Mouse (Mus musculus): Measurements from ENCODE around the gene B3galt6. TPM values are rescaled to one million over a fixed set of nuclear protein-coding genes. Genes with fewer than 3 reads are reported as not detected.
A peak's percentile ranks its signal among the peaks of the same experiment; 100 is the strongest.

Gene B3galt6
- polyA plus RNA-seq, 1 experiment from 2014 or later = 12.0 TPM

GRCm38 (mm10) chr4:156004109-156004508, 11.7 kb upstream of the B3galt6 start:
- Histone ChIP-seq H3K27ac (ENCODE audit: low read length) (no peak overlapping the region), H3K27me3 (replicated peaks; ENCODE audit: control insufficient read depth, insufficient read depth, low read length) (no peaks in the 10 kb centered on the region), H3K4me3 (ENCODE audit: low read length) (no peak overlapping the region), H3K9me3 (ENCODE audit: control insufficient read depth, low read length) (no peaks in the 10 kb centered on the region), H3K4me1 (ENCODE audit: control insufficient read depth, insufficient read depth, low read length) (no peaks in the 10 kb centered on the region), H3K36me3 (ENCODE audit: control insufficient read depth, insufficient read depth, low read length) (peaks cover 29% of the 10 kb centered on the region), H3K9ac (ENCODE audit: low read depth, low read length) (no peak overlapping the region), H3K4me2 (ENCODE audit: low read depth, low read length) (no peak overlapping the region)
- no peak for ATAC-seq
- 94% methylated on average over 3 of the region's 3 CpGs for WGBS

GRCm38 (mm10) chr4:155993606-155994005, 1.2 kb upstream of the B3galt6 start:
- Histone ChIP-seq H3K9me3 (ENCODE audit: control insufficient read depth, low read length) (no peaks in the 10 kb centered on the region), H3K27ac (ENCODE audit: low read length) (peak overlapping the region; percentile 96), H3K9ac (ENCODE audit: low read depth, low read length) (peak overlapping the region; percentile 91), H3K4me3 (ENCODE audit: low read length) (peak overlapping the region; percentile 89), H3K27me3 (replicated peaks; ENCODE audit: control insufficient read depth, insufficient read depth, low read length) (no peaks in the 10 kb centered on the region), H3K4me2 (ENCODE audit: low read depth, low read length) (peak overlapping the region; percentile 55), H3K4me1 (ENCODE audit: control insufficient read depth, insufficient read depth, low read length) (peaks cover 16% of the 10 kb centered on the region), H3K36me3 (ENCODE audit: control insufficient read depth, insufficient read depth, low read length) (peaks cover 13% of the 10 kb centered on the region)
- 5% methylated on average over 15 of the region's 15 CpGs for WGBS
- ATAC-seq = no peak

- peak; percentile 85 for ATAC-seq
- H3K27ac ChIP-seq (ENCODE audit: low read length) = peak overlapping the region; percentile 96
- H3K4me3 ChIP-seq (ENCODE audit: low read length) = peak overlapping the region; percentile 89
- under 1% methylated on average over 70 of the region's 70 CpGs for WGBS
- H3K36me3 ChIP-seq (ENCODE audit: control insufficient read depth, insufficient read depth, low read length) = peaks cover 13% of the 10 kb centered on the region
- no peaks in the 10 kb centered on the region for H3K9me3 ChIP-seq (ENCODE audit: control insufficient read depth, low read length)
- H3K4me2 ChIP-seq (ENCODE audit: low read depth, low read length) = peak overlapping the region; percentile 55; the same call in 1 of the 2 replicates
- peaks cover 16% of the 10 kb centered on the region for H3K4me1 ChIP-seq (ENCODE audit: control insufficient read depth, insufficient read depth, low read length)
- peak overlapping the region; percentile 91 for H3K9ac ChIP-seq (ENCODE audit: low read depth, low read length)
- H3K27me3 ChIP-seq (replicated peaks; ENCODE audit: control insufficient read depth, insufficient read depth, low read length) = no peaks in the 10 kb centered on the region
Observed at GRCm38 (mm10) chr4:155992906-155993547, 578 bp upstream of the B3galt6 start.

- H3K9me3 ChIP-seq (ENCODE audit: control insufficient read depth, low read length) = no peaks in the 10 kb centered on the region
- H3K27ac ChIP-seq (ENCODE audit: low read length) = peak overlapping the region; percentile 95
- peaks cover 6% of the 10 kb centered on the region for H3K36me3 ChIP-seq (ENCODE audit: control insufficient read depth, insufficient read depth, low read length)
- peak; percentile 22 for ATAC-seq
- no peaks in the 10 kb centered on the region for H3K27me3 ChIP-seq (replicated peaks; ENCODE audit: control insufficient read depth, insufficient read depth, low read length)
- peak overlapping the region; percentile 67 for H3K4me3 ChIP-seq (ENCODE audit: low read length)
- peaks cover 16% of the 10 kb centered on the region for H3K4me1 ChIP-seq (ENCODE audit: control insufficient read depth, insufficient read depth, low read length)
- 19% methylated on average over 37 of the region's 37 CpGs for WGBS
- peak overlapping the region; percentile 99 for H3K4me2 ChIP-seq (ENCODE audit: low read depth, low read length)
- H3K9ac ChIP-seq (ENCODE audit: low read depth, low read length) = peak overlapping the region; percentile 85
Observed at GRCm38 (mm10) chr4:155991908-155992230, 580 bp downstream of the B3galt6 start.

- Histone ChIP-seq H3K9me3 (ENCODE audit: control insufficient read depth, low read length) (no peaks in the 10 kb centered on the region), H3K27me3 (replicated peaks; ENCODE audit: control insufficient read depth, insufficient read depth, low read length) (no peaks in the 10 kb centered on the region), H3K27ac (ENCODE audit: low read length) (no peak overlapping the region), H3K4me1 (ENCODE audit: control insufficient read depth, insufficient read depth, low read length) (peaks cover 16% of the 10 kb centered on the region), H3K4me2 (ENCODE audit: low read depth, low read length) (peak overlapping the region; percentile 99), H3K9ac (ENCODE audit: low read depth, low read length) (peak overlapping the region; percentile 85), H3K4me3 (ENCODE audit: low read length) (peak overlapping the region; percentile 67), H3K36me3 (ENCODE audit: control insufficient read depth, insufficient read depth, low read length) (peaks cover under 1% of the 10 kb centered on the region; the same call in 1 of the 2 replicates)
- no peak for ATAC-seq
- 84% methylated on average over 22 of the region's 22 CpGs for WGBS
Observed at GRCm38 (mm10) chr4:155991211-155991907, 1.1 kb downstream of the B3galt6 start.

- Histone ChIP-seq H3K4me2 (ENCODE audit: low read depth, low read length) (no peak overlapping the region), H3K4me1 (ENCODE audit: control insufficient read depth, insufficient read depth, low read length) (no peaks in the 10 kb centered on the region), H3K36me3 (ENCODE audit: control insufficient read depth, insufficient read depth, low read length) (no peaks in the 10 kb centered on the region), H3K27ac (ENCODE audit: low read length) (no peak overlapping the region), H3K9ac (ENCODE audit: low read depth, low read length) (no peak overlapping the region), H3K27me3 (replicated peaks; ENCODE audit: control insufficient read depth, insufficient read depth, low read length) (no peaks in the 10 kb centered on the region), H3K9me3 (ENCODE audit: control insufficient read depth, low read length) (peaks cover 4% of the 10 kb centered on the region; the same call in 1 of the 2 replicates), H3K4me3 (ENCODE audit: low read length) (no peak overlapping the region)
- WGBS = 14% methylated on average over 2 of the region's 2 CpGs
- no peak for ATAC-seq
Observed at GRCm38 (mm10) chr4:155983788-155984187, 8.7 kb downstream of the B3galt6 start.

GRCm38 (mm10) chr4:155981436-155982082, 10.9 kb downstream of the B3galt6 start:
- H3K27me3 ChIP-seq (replicated peaks; ENCODE audit: control insufficient read depth, insufficient read depth, low read length) = no peaks in the 10 kb centered on the region
- no peaks in the 10 kb centered on the region for H3K4me1 ChIP-seq (ENCODE audit: control insufficient read depth, insufficient read depth, low read length)
- WGBS = 78% methylated on average over 12 of the region's 12 CpGs
- ATAC-seq = no peak
- peaks cover 4% of the 10 kb centered on the region; the same call in 1 of the 2 replicates for H3K9me3 ChIP-seq (ENCODE audit: control insufficient read depth, low read length)
- H3K27ac ChIP-seq (ENCODE audit: low read length) = no peak overlapping the region
- no peak overlapping the region for H3K4me3 ChIP-seq (ENCODE audit: low read length)
- H3K36me3 ChIP-seq (ENCODE audit: control insufficient read depth, insufficient read depth, low read length) = no peaks in the 10 kb centered on the region
- H3K4me2 ChIP-seq (ENCODE audit: low read depth, low read length) = no peak overlapping the region
- H3K9ac ChIP-seq (ENCODE audit: low read depth, low read length) = no peak overlapping the region

GRCm38 (mm10) chr4:155973239-155973638, 19.2 kb downstream of the B3galt6 start:
- no peak overlapping the region for H3K4me2 ChIP-seq (ENCODE audit: low read depth, low read length)
- no peak for ATAC-seq
- H3K9ac ChIP-seq (ENCODE audit: low read depth, low read length) = no peak overlapping the region
- peaks cover 8% of the 10 kb centered on the region; the same call in 1 of the 2 replicates for H3K4me1 ChIP-seq (ENCODE audit: control insufficient read depth, insufficient read depth, low read length)
- no peaks in the 10 kb centered on the region for H3K9me3 ChIP-seq (ENCODE audit: control insufficient read depth, low read length)
- no peak overlapping the region for H3K27ac ChIP-seq (ENCODE audit: low read length)
- WGBS = 76% methylated on average over 2 of the region's 2 CpGs
- no peaks in the 10 kb centered on the region for H3K36me3 ChIP-seq (ENCODE audit: control insufficient read depth, insufficient read depth, low read length)
- H3K27me3 ChIP-seq (replicated peaks; ENCODE audit: control insufficient read depth, insufficient read depth, low read length) = no peaks in the 10 kb centered on the region
- H3K4me3 ChIP-seq (ENCODE audit: low read length) = no peak overlapping the region

GRCm38 (mm10) chr4:155972651-155973050, 19.8 kb downstream of the B3galt6 start:
- H3K9me3 ChIP-seq (ENCODE audit: control insufficient read depth, low read length) = no peaks in the 10 kb centered on the region
- H3K4me2 ChIP-seq (ENCODE audit: low read depth, low read length) = no peak overlapping the region
- H3K9ac ChIP-seq (ENCODE audit: low read depth, low read length) = no peak overlapping the region
- no peaks in the 10 kb centered on the region for H3K36me3 ChIP-seq (ENCODE audit: control insufficient read depth, insufficient read depth, low read length)
- no peaks in the 10 kb centered on the region for H3K27me3 ChIP-seq (replicated peaks; ENCODE audit: control insufficient read depth, insufficient read depth, low read length)
- WGBS = 77% methylated on average over 6 of the region's 6 CpGs
- no peak overlapping the region for H3K27ac ChIP-seq (ENCODE audit: low read length)
- H3K4me1 ChIP-seq (ENCODE audit: control insufficient read depth, insufficient read depth, low read length) = peaks cover 8% of the 10 kb centered on the region; the same call in 1 of the 2 replicates
- ATAC-seq = no peak
- H3K4me3 ChIP-seq (ENCODE audit: low read length) = no peak overlapping the region
